Mouse (Mus musculus): ENCODE results near the gene Gtse1.

DNA sequence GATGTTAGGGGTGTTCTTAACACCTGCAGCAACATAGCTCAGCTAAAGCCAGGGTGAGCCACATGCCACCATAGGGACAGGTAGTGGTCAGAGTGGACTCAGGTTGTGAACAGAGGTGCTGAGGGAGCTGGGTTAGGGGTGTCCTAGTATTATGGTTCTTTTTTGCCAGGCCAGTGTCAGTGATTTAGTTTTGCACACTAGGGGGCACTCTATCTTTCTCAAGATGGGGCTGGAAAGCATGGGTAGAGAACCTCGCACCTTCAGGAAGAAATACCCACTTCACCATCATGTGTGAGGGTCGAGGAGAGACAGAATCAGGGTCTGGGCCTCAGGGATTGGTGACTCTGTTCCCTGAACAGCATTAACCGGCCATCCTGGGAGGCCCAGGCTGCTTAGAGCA, 24.2 kb upstream of the Gtse1 start:
- TF ChIP-seq CTCF (IDR thresholded peaks at IDR 0.05; ENCODE audit: borderline replicate concordance, control insufficient read depth, extremely low read depth, insufficient read depth, low read length, poor library complexity) (peak; percentile 9; the same call in 1 of the 2 replicates), POLR2A (IDR thresholded peaks at IDR 0.05; ENCODE audit: control insufficient read depth, extremely low read depth, insufficient read depth, low read length, poor library complexity) (no peak)
